Mouse (Mus musculus) gastrocnemius, adult 18-20 months (tissue): Measurements from ENCODE around the gene Stat5b. TPM values are rescaled to one million over a fixed set of nuclear protein-coding genes. Genes with fewer than 3 reads are reported as not detected.

ENCODE experiments used
- DNase-seq: peaks from one replicate; pipeline ENCODE4 v3.0.0; 2021; ENCODE audit warnings: low spot score
- total RNA-seq, 2 experiments: library from RNA; stranded (reverse); gene quantifications; 2 replicates each; pipeline ENCODE4 v1.2.3; 2021

Stat5b gene
- total RNA-seq, 2 experiments from 2014 or later: 125 to 170 TPM

- DNase-seq: no peak
These were observed 7.4 kb downstream of the Stat5b start for GRCm38 (mm10) chr11:100843070-100843669.

- DNase-seq: no peak
These were observed 8.5 kb downstream of the Stat5b start for GRCm38 (mm10) chr11:100842025-100842424.

- no peak for DNase-seq
These were observed 9.7 kb downstream of the Stat5b start for GRCm38 (mm10) chr11:100840866-100841265.

DNA sequence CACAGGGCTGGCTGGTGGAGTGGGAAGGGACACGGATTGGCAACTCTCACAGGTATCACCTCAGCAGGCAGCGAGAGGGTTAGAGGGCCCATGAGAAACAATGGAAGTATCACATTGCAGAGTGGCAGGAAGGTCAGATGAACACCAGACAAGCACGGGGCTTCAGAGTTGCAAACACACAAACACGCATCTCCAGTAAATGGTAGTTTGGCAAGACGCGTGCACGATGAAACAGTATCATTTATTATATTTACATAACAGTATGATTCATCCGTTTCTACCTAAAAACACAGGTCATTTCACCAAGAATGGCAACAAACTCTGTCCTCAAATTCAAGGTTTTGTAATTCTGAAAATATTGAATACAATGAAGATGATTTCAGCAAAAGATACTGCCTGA is 11.0 kb downstream of the Stat5b start:
- no peak for DNase-seq

- DNase-seq: no peak
These were observed 11.6 kb downstream of the Stat5b start for GRCm38 (mm10) chr11:100838894-100839293.

DNA sequence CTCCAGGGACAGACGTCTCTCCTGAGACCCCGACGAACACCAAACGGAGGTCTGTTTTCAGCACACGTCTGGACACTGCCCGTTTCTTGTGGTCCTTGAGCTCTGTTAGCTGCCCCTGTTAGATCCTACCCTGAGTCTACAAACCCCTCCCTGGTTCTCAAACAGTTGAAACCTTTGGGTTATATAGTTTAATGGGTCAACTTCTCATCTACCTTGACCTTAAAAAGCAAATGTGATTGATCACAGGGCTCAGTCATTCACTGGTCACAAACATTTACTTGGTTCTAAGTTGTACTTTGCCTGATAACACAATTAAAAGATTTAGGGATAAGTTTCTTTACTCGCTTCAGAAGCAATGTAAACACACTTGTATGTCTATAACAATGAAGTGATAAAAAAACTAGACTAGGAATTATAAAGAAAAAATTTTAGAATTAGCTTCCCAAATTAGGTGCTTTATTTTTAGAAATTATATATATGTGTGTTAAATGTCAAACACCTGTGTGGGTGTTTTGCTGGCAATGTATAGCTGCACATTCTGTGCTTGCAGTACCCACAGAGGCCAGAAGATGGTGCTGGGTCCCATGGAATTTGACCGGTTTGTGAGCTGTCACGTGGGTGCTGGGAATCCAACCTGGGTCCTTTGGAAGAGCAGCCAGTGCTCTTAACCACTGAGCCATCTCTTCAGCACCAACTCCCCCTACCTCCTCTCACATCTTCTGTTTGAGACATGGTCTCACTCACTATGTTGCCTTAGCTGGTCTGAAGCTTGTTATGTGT is 13.4 kb downstream of the Stat5b start:
- no peak for DNase-seq

DNA sequence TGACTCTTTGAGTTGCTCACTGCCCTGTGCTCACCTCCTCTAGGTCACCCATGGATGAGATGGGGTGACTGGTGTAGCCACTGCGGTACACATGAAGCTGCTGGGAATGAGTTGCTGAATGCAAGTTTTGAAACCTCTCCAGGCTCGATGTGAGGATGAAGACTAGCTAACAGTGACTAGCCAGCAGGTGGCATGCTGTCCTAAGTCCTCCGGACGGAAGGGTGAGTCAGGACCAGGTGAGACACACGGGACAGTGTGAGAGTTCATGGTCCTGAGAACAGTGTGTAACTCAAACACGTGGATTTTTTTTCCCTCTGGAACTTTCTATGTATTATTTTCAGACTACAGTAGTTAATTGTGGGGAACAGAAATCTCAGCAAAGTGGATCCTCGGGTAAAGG is 17.1 kb downstream of the Stat5b start:
- DNase-seq: peak; percentile 47

GRCm38 (mm10) chr11:100831396-100831795 is 19.1 kb downstream of the Stat5b start:
- DNase-seq: no peak

DNA sequence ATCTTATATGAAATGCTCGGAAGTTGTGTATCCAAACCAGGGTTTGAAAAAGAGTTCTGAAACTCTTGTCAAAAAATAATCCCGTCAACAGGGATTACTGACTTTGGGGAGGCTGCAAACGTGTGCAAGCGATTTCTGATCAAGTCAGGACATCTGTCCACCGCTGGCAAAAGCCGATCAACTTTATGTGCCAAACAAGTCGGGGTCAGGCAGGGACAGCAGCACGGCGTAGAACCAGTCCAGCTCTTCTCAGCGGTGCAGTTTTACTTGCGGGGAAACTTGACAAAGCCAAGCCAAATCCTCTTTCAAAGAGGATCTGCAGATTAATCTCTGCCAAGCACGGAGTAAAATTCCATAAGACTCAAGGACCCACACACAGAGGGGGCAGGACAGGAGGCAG is 20.8 kb downstream of the Stat5b start:
- peak; percentile 55 for DNase-seq

- peak; percentile 40 for DNase-seq
These were observed 21.8 kb downstream of the Stat5b start for GRCm38 (mm10) chr11:100828676-100829151.

- no peak for DNase-seq
These were observed 24.2 kb downstream of the Stat5b start for GRCm38 (mm10) chr11:100826161-100826866.

DNA sequence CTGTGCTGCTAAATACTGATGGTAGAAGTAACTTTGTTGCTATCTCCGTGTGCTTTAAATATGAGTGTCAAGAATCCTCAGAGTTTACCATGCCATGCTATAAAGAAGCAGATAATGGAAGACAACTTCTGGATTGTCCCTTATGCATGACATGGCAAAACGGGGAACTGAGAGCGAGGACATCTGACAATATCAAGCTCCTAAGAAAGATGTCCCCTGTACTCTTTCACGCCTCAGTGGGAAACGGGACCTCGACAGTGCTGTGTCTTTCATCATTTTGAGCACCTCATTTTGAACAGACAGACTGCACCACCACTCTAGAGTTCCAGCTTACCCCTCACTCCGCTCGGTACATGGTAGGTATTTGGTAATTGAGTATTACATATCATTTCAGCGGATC is 25.1 kb downstream of the Stat5b start:
- DNase-seq: no peak

DNA sequence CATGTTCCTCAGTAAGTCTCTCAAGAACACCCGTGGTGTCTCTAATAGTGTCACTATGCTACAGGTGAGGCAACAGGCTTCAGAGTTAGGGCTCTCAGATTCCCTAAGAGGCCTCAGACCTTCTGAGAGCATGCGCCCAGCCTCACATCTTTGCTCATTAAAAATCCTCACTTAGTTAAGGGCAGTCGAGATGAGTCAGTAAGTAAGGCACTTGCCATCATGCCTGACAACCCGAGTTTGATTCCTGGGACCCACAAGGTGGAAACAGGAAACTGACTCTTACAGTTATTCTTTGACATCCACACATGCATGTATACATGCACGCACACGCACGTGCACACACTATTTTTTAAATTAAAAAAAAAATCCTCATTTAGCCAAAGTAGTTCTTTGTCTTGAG is 26.0 kb downstream of the Stat5b start:
- DNase-seq: no peak

DNA sequence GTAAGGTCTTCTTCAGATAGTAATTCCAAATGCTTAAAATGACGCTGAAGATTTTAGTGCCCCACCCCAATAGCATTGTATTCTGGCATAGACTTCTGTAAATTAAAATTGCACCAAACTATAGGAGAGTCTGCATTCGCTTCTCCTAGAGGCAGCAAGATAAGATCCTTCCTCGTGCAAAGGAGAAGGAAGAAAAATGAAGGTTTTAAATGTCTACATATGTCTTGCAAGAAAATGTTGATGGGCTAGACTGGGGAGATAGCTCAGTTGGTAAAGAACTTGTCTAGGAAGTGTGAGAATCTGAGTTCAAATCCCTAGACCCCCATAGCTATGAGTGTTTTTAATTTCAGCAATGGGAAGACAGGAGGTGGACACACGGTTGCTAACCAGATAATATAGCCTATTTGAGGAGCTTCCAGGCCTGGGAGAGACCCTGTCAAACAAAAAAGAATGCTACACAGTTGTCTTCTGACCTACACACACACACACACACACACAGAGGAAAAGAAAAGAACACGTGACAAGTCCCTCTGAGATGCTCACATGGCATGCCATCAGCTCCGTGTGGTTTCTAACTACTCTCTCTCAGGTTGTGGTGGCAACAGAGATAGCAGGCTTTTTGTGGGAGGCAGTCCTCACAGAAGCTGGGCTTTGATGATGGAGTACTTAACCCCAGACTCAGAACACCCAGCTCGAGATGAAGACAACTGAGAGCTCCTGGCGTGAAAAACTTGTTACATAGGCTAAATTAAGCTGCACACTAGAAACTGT is 26.8 kb downstream of the Stat5b start:
- no peak for DNase-seq

DNA sequence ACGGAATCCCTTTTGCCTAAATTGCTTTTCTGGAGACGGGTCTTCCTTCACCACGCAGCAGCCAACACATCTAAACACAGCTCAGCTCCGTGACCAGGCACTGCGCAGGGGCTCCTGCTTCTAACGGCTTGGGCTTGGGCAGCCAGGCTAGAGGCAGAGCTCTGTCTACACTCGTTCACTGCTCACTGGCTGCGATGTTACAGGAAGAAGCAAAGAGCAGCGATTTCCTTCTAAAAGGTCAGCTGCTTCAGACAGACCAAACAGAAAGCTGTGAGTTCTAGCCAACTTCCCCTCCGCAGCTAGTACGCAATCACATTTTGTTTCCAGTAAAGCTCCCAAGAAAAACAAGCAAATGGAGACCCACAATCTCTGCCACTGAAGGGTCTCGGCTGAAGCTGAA is 28.2 kb downstream of the Stat5b start:
- peak; percentile 82 for DNase-seq

DNA sequence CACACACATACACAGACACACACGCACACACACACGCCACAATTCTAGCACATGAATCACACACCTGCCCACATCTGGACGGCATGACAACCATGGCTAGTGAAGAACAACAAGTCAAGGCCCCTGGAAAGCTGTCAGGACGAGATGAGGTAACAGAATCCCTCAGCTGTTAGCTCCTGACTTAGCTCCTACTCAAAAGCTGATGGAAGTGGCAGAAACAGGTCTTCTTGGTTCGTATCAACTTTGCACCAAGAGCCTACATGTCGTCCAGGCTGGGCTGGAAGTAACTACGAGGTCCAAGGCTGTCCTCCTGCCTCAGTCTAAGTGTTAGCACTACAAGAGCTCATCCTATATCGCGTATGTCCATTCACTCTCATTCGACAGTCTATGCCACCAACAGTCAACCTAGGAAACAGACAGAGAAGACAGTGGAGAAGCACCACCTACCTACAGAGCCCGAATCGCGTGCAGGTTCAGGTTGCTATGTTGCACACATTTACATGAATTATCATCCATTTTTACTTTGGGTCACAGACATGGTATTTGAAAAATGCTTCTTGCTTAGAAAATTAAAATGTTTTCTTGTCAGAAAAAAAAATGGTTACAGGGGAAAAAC is 28.8 kb downstream of the Stat5b start:
- no peak for DNase-seq

DNA sequence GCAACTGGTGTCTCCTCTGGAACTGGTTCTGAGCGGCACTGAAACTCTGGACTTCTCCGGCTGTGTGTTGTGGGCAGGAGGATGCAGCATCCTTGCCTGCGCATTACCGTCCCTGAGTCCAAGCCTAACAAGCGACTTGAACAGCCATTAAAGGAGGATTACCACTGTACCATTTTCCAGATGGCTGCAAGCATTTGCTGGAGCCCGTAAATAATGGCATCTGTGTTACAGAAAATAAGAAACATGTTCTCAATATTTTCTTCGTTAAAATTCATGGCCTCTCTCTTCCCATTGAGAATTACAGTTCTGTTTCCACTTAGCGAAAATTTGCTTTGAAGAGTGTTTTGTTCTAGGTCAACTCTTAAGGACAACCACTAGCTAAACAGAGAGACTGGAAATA is 30.5 kb downstream of the Stat5b start:
- no peak for DNase-seq

GRCm38 (mm10) chr11:100819626-100820025 is 30.9 kb downstream of the Stat5b start:
- DNase-seq: no peak

- no peak for DNase-seq
These were observed 31.5 kb downstream of the Stat5b start for GRCm38 (mm10) chr11:100819048-100819447.

- DNase-seq: no peak
These were observed 32.0 kb downstream of the Stat5b start for GRCm38 (mm10) chr11:100818359-100819012.

DNA sequence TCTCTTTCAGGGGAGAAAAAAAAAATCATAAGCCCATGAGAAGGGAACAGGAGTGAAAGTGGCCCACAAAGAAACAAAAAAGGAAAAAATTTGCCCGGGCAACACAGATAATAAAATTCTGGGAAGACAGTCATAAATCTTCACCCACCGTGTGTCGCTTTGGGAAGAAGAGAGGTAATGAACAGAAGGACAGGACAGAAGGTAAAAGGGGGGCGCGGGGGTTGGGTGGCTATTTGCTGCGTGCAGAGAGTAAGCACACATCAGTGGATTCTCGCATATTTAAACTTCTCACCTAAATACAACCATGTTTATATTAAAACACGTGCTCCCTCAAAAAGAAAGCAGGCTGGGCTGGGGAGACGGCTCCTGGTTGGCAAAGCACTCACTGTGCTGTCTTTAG is 33.2 kb downstream of the Stat5b start:
- DNase-seq: no peak
